Mouse (Mus musculus) forebrain, embryonic 11.5 days (tissue): ENCODE data around the gene Lhcgr. TPM values are rescaled to one million over a fixed set of nuclear protein-coding genes. Genes with fewer than 3 reads are reported as not detected.

Source experiments
- ATAC-seq: fragments of 200-750 bp; cut with Nextera tagmentation; replicated peaks from 2 replicates; pipeline ENCODE4 v1.8.0; 2017; ENCODE audit warnings: moderate TSS enrichment; ENCODE audit not compliant: low FRiP score
- DNase-seq: peaks from one replicate; pipeline ENCODE4 v3.0.0-alpha.2; 2017; ENCODE audit warnings: low spot score
- H3K27ac ChIP-seq: fragments of 300-500 bp; sonication (generic); 2 replicates; pipeline ENCODE4 v1.5.1; 2014; ENCODE audit warnings: low read depth, low read length
- H3K27me3 ChIP-seq: fragments of 300-500 bp; sonication (generic); 2 replicates; pipeline ENCODE4 v1.6.1; 2014; ENCODE audit warnings: mild to moderate bottlenecking, low read length, mixed read lengths; ENCODE audit not compliant: control insufficient read depth, insufficient read depth
- H3K36me3 ChIP-seq: fragments of 300-500 bp; sonication (generic); 2 replicates; pipeline ENCODE4 v1.6.1; 2014; ENCODE audit warnings: mild to moderate bottlenecking, low read length, moderate library complexity, mixed read lengths; ENCODE audit not compliant: control insufficient read depth, insufficient read depth
- H3K4me1 ChIP-seq: fragments of 300-500 bp; sonication (generic); replicated peaks from 2 replicates; pipeline ENCODE4 v1.6.1; 2014; ENCODE audit warnings: low read length, mixed read lengths; ENCODE audit not compliant: control insufficient read depth, insufficient read depth
- H3K4me2 ChIP-seq: fragments of 300-500 bp; sonication (generic); 2 replicates; pipeline ENCODE4 v1.6.1; 2014; ENCODE audit warnings: low read depth, mild to moderate bottlenecking, low read length, moderate library complexity, mixed read lengths; ENCODE audit not compliant: severe bottlenecking
- H3K4me3 ChIP-seq: fragments of 300-500 bp; sonication (generic); 2 replicates; pipeline ENCODE4 v1.5.1; 2014; ENCODE audit warnings: low read depth, low read length
- H3K9ac ChIP-seq: fragments of 300-500 bp; sonication (generic); 2 replicates; pipeline ENCODE4 v1.6.1; 2014; ENCODE audit warnings: low read length
- H3K9me3 ChIP-seq: fragments of 300-500 bp; sonication (generic); 2 replicates; pipeline ENCODE4 v1.6.1; 2016; ENCODE audit warnings: low read length, mixed read lengths; ENCODE audit not compliant: control insufficient read depth
- whole genome bisulfite sequencing: fragments of 180-500 bp; shearing (Covaris S2); extraction: QIAGEN DNeasy Blood & Tissue Kit; methylation state at CpG from one replicate; pipeline ENCODE4 v1.1.7; 2014; 5-methylcytosine and 5-hydroxymethylcytosine counted together
- polyA plus RNA-seq: library from polyadenylated mRNA; unstranded; fragments of >200 nt; fragmentation: Nextera tagmentation; extraction: Ambion mirVana; gene quantifications from 2 replicates; pipeline ENCODE4 v1.2.1, GENCODE M21; 2014

Gene Lhcgr
- polyA plus RNA-seq, 1 experiment from 2014 or later: 0.20 TPM

DNA sequence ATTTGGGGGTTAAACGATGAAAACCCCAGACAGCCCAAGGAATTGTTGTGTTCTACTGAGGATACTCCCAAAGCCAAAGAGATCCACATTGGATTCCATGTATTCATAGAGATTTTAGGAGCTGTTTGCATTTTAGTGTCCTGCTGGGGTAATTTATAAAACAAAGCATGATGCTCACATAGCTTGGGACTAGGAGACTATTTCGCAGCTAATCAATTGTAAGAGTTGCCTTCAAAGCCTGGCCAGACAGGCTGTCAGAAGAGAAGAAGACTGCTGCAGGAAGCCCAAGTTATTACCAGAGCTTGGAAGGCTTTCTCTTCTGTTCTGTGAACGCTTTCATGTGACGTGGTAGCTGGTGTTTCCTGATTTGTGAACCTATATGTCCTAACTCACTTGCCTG lies 5.4 kb downstream of the Lhcgr start:
- Histone ChIP-seq H3K4me2 (no peak overlapping the region), H3K36me3 (no peaks in the 10 kb centered on the region), H3K9me3 (no peaks in the 10 kb centered on the region), H3K27ac (no peak overlapping the region), H3K27me3 (no peaks in the 10 kb centered on the region), H3K9ac (no peak overlapping the region), H3K4me1 (no peaks in the 10 kb centered on the region), H3K4me3 (no peak overlapping the region)
- DNase-seq (no peak), ATAC-seq (no peak)
- 87% methylated on average over 4 of the region's 4 CpGs for WGBS

DNA sequence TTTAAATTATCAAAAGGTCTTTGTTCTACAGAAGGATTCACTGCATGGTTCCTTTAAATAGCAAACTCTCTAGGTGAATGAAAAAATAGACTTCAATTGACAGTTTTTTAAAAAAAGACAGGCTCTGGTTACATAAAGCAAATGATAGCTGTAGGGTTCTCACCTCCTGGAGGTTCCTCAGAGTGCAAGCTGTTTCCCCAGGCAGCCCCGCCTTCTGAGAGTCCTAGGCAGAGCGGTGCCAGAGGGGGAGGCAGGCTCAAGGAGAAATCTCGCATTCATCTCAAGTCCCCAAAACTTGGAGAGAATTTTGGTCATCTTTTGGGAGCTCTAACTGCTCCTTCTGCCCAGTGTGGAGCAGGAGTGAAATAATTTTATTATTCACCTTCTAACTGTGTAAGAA lies 12.6 kb downstream of the Lhcgr start:
- no peak for ATAC-seq

DNA sequence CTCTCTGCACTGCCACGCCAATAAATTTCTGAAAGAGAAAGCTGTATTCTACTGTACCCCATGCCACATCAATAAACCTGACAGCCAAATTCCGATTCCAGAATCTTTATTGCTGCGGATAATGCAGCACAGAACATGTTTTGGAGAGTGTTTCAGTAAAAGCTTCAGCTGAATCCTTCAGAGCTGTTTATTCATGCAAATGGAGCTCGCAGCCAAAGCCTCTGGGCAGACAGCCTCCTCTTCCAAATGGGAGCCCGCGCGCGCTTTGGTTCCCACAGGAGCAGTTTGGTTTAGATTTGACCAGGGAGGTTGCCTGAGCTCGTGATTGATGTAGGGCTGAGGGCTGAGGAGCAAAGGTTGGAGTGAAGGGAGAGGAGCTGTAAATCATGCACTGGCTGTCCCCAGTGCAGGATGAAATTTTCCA lies 17.7 kb downstream of the Lhcgr start:
- peak; percentile 41 for DNase-seq
- H3K4me2 ChIP-seq: no peak overlapping the region
- WGBS: 71% methylated on average over 9 of the region's 9 CpGs
- no peak overlapping the region for H3K27ac ChIP-seq
- no peak overlapping the region for H3K4me3 ChIP-seq
- H3K9me3 ChIP-seq: no peaks in the 10 kb centered on the region
- H3K9ac ChIP-seq: no peak overlapping the region
- H3K4me1 ChIP-seq: no peaks in the 10 kb centered on the region
- no peak for ATAC-seq
- H3K27me3 ChIP-seq: peaks cover 17% of the 10 kb centered on the region
- no peaks in the 10 kb centered on the region for H3K36me3 ChIP-seq

More for the DNA sequence above, 12.6 kb downstream of the Lhcgr start:
- peaks cover 5% of the 10 kb centered on the region; the same call in 1 of the 2 replicates for H3K27me3 ChIP-seq
- peak; percentile 32 for DNase-seq
- no peaks in the 10 kb centered on the region for H3K4me1 ChIP-seq
- no peaks in the 10 kb centered on the region for H3K36me3 ChIP-seq
- H3K4me3 ChIP-seq: no peak overlapping the region
- no peak overlapping the region for H3K27ac ChIP-seq
- no peak overlapping the region for H3K4me2 ChIP-seq
- no peak overlapping the region for H3K9ac ChIP-seq
- no peaks in the 10 kb centered on the region for H3K9me3 ChIP-seq
- WGBS: 37% methylated on average over 3 of the region's 3 CpGs

DNA sequence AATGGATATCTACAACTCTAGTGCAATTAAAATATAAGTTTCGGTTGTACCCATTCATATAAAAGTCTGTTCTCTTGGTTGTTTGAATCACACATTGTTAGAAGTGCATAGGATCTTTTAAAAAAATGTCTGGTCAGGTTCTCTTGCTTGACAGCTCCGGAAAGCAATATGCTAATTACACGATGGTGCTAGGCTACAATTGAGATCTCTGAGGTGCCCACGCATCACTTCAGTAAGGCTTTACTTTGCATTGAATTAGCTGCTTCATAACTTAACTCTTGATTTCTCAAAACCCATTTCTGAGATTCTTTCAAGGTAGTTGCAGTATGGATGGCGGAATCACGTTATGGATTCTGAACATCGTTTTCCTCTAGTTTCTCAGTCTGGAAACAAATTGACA lies 21.7 kb downstream of the Lhcgr start:
- Histone ChIP-seq H3K4me2 (no peak overlapping the region), H3K27ac (no peak overlapping the region), H3K4me3 (no peak overlapping the region), H3K36me3 (no peaks in the 10 kb centered on the region), H3K9ac (no peak overlapping the region), H3K4me1 (no peaks in the 10 kb centered on the region), H3K27me3 (peaks cover 51% of the 10 kb centered on the region), H3K9me3 (no peaks in the 10 kb centered on the region; the same call in 1 of the 2 replicates)
- DNase-seq: no peak
- ATAC-seq: no peak
- WGBS: 86% methylated on average over 7 of the region's 7 CpGs

DNA sequence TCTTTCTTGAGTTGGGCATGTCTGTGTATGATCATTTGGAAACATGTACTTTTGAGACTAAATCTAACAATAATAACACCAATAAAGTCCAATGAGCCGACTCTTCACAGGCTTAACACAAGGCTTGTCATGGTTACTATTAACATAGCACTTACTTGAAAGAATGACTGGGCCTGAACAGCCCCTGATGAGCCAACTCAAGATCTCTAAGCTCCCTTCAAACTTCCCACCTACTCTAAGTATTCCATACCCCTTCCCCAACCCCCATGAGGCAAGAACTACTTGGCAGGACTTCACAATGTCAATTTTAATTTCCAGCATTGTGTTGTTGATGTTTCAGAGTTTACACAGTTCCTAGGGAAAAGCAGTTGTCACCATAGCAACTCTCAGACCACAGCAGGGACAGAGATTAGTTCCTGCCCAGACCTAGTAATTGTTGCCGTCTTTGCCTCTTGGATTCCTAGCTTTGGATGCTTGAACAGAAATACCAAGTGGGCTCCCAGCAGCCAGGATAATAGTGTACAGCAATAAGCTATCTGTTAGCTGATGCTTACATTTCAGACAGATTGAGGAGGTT lies 22.4 kb downstream of the Lhcgr start:
- Histone ChIP-seq H3K9me3 (no peaks in the 10 kb centered on the region; the same call in 1 of the 2 replicates), H3K27ac (no peak overlapping the region), H3K9ac (no peak overlapping the region), H3K27me3 (peaks cover 53% of the 10 kb centered on the region), H3K4me1 (no peaks in the 10 kb centered on the region; the same call in 1 of the 2 replicates), H3K36me3 (no peaks in the 10 kb centered on the region), H3K4me2 (no peak overlapping the region), H3K4me3 (no peak overlapping the region)
- no peak for ATAC-seq
- WGBS: 64% methylated on average over 2 of the region's 2 CpGs
- peak; percentile 35 for DNase-seq

DNA sequence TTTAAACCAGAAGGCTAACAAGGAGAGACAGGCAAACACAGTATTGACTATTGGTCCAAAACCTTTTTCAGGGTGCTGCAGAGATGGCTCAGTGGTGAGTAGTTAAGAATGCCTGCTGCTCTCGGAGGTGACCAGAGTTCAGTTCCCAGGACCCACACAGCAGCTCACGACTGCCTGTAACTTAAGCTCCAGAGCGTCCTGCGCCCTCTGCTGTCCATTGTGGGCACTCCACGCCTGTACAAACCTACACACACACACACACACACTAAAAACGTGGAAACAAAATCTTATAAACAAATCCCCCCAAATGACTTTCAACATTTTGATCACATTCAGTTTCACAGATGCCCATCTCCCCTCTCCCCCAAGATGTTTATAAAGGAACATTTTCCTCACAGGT lies 24.9 kb downstream of the Lhcgr start:
- no peak overlapping the region for H3K9ac ChIP-seq
- ATAC-seq (no peak), DNase-seq (peak; percentile 52)
- no peak overlapping the region for H3K27ac ChIP-seq
- 86% methylated on average over 6 of the region's 6 CpGs for WGBS
- H3K36me3 ChIP-seq: no peaks in the 10 kb centered on the region
- no peak overlapping the region for H3K4me2 ChIP-seq
- H3K27me3 ChIP-seq: peaks cover 61% of the 10 kb centered on the region
- H3K9me3 ChIP-seq: no peaks in the 10 kb centered on the region; the same call in 1 of the 2 replicates
- H3K4me1 ChIP-seq: peaks cover 15% of the 10 kb centered on the region; the same call in 1 of the 2 replicates
- no peak overlapping the region for H3K4me3 ChIP-seq

DNA sequence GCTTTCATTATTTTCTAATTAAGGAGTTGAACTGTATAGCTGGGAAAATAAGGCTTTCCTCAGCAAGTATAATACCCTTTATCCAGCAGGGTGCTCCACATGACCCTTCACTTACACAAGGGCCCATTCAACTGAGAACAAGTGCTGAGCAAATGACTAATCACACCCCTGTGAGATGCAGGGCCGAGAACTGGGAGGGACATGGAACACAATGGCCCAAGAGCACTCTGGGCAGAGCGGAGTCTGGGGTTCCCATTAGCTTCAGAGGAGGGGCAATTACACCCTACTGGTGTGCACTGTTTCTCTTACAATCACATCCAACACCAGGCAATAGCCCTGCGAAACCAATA lies 27.7 kb downstream of the Lhcgr start:
- Histone ChIP-seq H3K4me3 (no peak overlapping the region), H3K36me3 (no peaks in the 10 kb centered on the region), H3K4me2 (no peak overlapping the region), H3K9ac (no peak overlapping the region), H3K27me3 (peaks cover 78% of the 10 kb centered on the region), H3K9me3 (no peaks in the 10 kb centered on the region; the same call in 1 of the 2 replicates), H3K27ac (no peak overlapping the region), H3K4me1 (peaks cover 15% of the 10 kb centered on the region; the same call in 1 of the 2 replicates)
- ATAC-seq: peak; percentile 95
- peak; percentile 85 for DNase-seq
- WGBS: 8% methylated on average over 3 of the region's 3 CpGs

DNA sequence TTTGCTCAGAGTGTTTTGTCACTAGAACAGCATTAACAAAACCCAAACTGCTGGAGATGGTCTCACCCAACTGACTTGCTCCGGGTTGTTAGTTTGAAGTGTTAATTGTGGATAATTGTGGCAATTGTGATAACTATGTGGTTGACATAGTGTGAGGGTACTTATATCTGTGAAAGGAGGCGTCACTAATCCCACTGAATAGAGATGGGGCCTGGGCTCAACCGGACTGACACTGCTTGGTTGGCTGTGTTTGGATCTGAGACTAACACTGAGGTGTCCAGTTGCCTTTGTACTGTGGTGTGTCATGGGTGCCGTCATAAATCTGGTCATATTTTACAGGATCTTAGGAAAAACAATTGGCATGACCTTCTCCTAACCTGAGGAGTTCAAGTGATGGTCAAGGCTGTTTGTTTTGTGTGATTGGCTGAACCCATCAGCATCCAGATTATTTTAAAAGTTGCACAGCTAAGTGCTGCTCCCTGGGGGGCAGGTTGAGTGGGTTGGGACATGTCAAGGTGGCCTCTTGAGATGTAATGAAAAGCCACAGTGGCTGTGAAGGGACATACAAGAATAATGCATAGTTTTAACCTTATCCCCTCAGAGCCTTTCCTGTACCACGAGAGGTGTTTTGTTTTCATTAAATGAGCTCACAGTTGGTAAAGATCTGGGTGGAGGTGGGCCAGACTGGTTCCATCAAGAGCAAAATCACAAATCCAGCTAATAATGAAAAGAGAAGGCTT lies 28.2 kb downstream of the Lhcgr start:
- 6% methylated on average over 5 of the region's 5 CpGs for WGBS
- Histone ChIP-seq H3K27me3 (peaks cover 80% of the 10 kb centered on the region), H3K27ac (0 out of 2 replicates have a peak overlapping the region, but pooled peaks have one; percentile 27), H3K4me1 (peaks cover 15% of the 10 kb centered on the region; the same call in 1 of the 2 replicates), H3K9ac (no peak overlapping the region), H3K36me3 (no peaks in the 10 kb centered on the region), H3K4me3 (no peak overlapping the region), H3K4me2 (no peak overlapping the region), H3K9me3 (no peaks in the 10 kb centered on the region; the same call in 1 of the 2 replicates)
- DNase-seq (peak; percentile 59), ATAC-seq (peak; percentile 82)
